Mouse (Mus musculus) thymus, postnatal 10 days (tissue): Measurements from ENCODE around the gene Vmn2r87.
"Not testable (repeated sequence)": the region's sequence is repeated elsewhere in the genome, so short reads cannot be mapped to it uniquely, and the experiment has no call there.

Experiments
- DNase-seq, 2 experiments: peaks; one replicate each; pipeline ENCODE4 v3.0.0; 2021; ENCODE audit warnings: low spot score in 2 of 2

Gene Vmn2r87

GRCm38 (mm10) chr10:130497296-130497695 lies at the start of gene Vmn2r87:
Gene Vmn2r87 (minus strand): TSS chr10:130497396.
- DNase-seq = no peak

GRCm38 (mm10) chr10:130544331-130544730 lies 47.1 kb upstream of the Vmn2r87 start:
- DNase-seq = not testable (repeated sequence)

GRCm38 (mm10) chr10:130541931-130542691 lies 44.9 kb upstream of the Vmn2r87 start:
- peak; percentile 57 to 60 for DNase-seq

- peak; percentile 11 to 27 for DNase-seq
Observed at GRCm38 (mm10) chr10:130536101-130536500, 38.9 kb upstream of the Vmn2r87 start.

- no peak for DNase-seq
Observed at GRCm38 (mm10) chr10:130527926-130528325, 30.7 kb upstream of the Vmn2r87 start.

- no peak for DNase-seq
Observed at GRCm38 (mm10) chr10:130470311-130470760, 26.9 kb downstream of the Vmn2r87 start.

- not testable (repeated sequence) for DNase-seq
Observed at GRCm38 (mm10) chr10:130455950-130456349, 41.2 kb downstream of the Vmn2r87 start, which contains the start of gene Vmn2r86. Gene Vmn2r86 (minus strand): TSS chr10:130456050.

GRCm38 (mm10) chr10:130444776-130445175 lies 52.4 kb downstream of the Vmn2r87 start:
- no peak for DNase-seq

GRCm38 (mm10) chr10:130434185-130434898 lies 62.9 kb downstream of the Vmn2r87 start:
- DNase-seq = not testable (repeated sequence)

- DNase-seq = not testable (repeated sequence)
Observed at GRCm38 (mm10) chr10:130429603-130430002, 67.6 kb downstream of the Vmn2r87 start, which contains the start of gene Vmn2r85. Gene Vmn2r85 (minus strand): TSS chr10:130429703.

GRCm38 (mm10) chr10:130422368-130422767 lies 74.8 kb downstream of the Vmn2r87 start:
- DNase-seq = not testable (repeated sequence)
